Mouse (Mus musculus) heart, embryonic 11.5 days (tissue): ENCODE measurements at regions not wholly inside any gene's neighbourhood (a gene's known extent, or its start where the extent isn't known, plus 50 kb on each side); places are given as distances from the start of the nearest gene placed in this dataset.

ENCODE experiments used
- ATAC-seq: fragments of 200-750 bp; cut with Nextera tagmentation; replicated peaks from 2 replicates; pipeline ENCODE4 v1.8.0; 2017; ENCODE audit warnings: moderate library complexity; ENCODE audit not compliant: insufficient number of reproducible peaks, low FRiP score, low TSS enrichment
- H3K27ac ChIP-seq: fragments of 300-500 bp; sonication (generic); 2 replicates; pipeline ENCODE4 v1.5.1; 2014; ENCODE audit warnings: mild to moderate bottlenecking, low read depth, low read length
- H3K27me3 ChIP-seq: fragments of 300-500 bp; sonication (generic); 2 replicates; pipeline ENCODE4 v1.6.1; 2014; ENCODE audit warnings: mild to moderate bottlenecking, low read length, mixed read lengths; ENCODE audit not compliant: control insufficient read depth, insufficient read depth
- H3K36me3 ChIP-seq: fragments of 300-500 bp; sonication (generic); 2 replicates; pipeline ENCODE4 v1.6.1; 2014; ENCODE audit warnings: mild to moderate bottlenecking, low read length, moderate library complexity, mixed read lengths; ENCODE audit not compliant: control insufficient read depth, insufficient read depth
- H3K4me1 ChIP-seq: fragments of 300-500 bp; sonication (generic); 2 replicates; pipeline ENCODE4 v1.6.1; 2014; ENCODE audit warnings: low read length; ENCODE audit not compliant: control insufficient read depth, insufficient read depth
- H3K4me2 ChIP-seq: fragments of 300-500 bp; sonication (generic); 2 replicates; pipeline ENCODE4 v1.6.1; 2014; ENCODE audit warnings: mild to moderate bottlenecking, moderate library complexity
- H3K4me3 ChIP-seq: fragments of 300-500 bp; sonication (generic); 2 replicates; pipeline ENCODE4 v1.5.1; 2014; ENCODE audit warnings: low read depth, low read length
- H3K9ac ChIP-seq: fragments of 300-500 bp; sonication (generic); 2 replicates; pipeline ENCODE4 v1.6.1; 2014; ENCODE audit warnings: mild to moderate bottlenecking, low read depth, low read length, moderate library complexity
- H3K9me3 ChIP-seq: fragments of 300-500 bp; sonication (generic); replicated peaks from 2 replicates; pipeline ENCODE4 v1.6.1; 2016; ENCODE audit warnings: low read length; ENCODE audit not compliant: control insufficient read depth
- whole genome bisulfite sequencing: fragments of 180-500 bp; shearing (Covaris S2); extraction: QIAGEN DNeasy Blood & Tissue Kit; methylation state at CpG from one replicate; pipeline ENCODE4 v1.1.7; 2014; ENCODE audit not compliant: insufficient replicate concordance; 5-methylcytosine and 5-hydroxymethylcytosine counted together

GRCm38 (mm10) chr5:106392213-106392612 is 65.8 kb downstream of the Barhl2 start:
- no peak for ATAC-seq

DNA sequence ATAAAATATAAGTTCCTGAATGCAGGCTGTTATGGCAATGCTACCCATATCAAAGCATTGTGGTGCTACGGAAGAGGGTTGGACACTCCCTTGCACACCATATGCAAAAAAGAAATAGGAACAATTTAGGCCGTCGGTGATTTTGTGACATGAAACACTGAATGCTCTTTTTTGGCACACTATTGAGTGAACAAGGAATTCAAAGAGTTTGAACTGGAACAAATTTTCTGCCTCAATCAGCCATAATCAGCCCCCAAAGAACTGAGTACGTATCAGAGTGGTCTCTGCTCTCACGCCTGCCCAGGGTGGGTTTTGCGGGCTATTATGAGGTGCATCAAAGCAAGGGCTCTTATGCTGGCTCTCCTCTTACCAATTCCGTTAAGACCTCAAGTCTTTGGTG is 71.3 kb downstream of the Barhl2 start:
- Histone ChIP-seq H3K4me1 (no peaks in the 10 kb centered on the region), H3K27ac (no peak overlapping the region), H3K9ac (no peak overlapping the region), H3K36me3 (no peaks in the 10 kb centered on the region), H3K27me3 (0 out of 2 replicates have a peak, but pooled peaks cover 2% of the 10 kb centered on the region), H3K4me3 (no peak overlapping the region), H3K4me2 (no peak overlapping the region), H3K9me3 (0 out of 2 replicates have a peak, but pooled peaks cover 2% of the 10 kb centered on the region)
- WGBS = 77% methylated on average over 7 of the region's 7 CpGs
- no peak for ATAC-seq

More at GRCm38 (mm10) chr5:106392213-106392612, 65.8 kb downstream of the Barhl2 start:
- WGBS = 77% methylated on average over 11 of the region's 11 CpGs
- no peak overlapping the region for H3K27ac ChIP-seq
- no peak overlapping the region for H3K9ac ChIP-seq
- no peaks in the 10 kb centered on the region for H3K27me3 ChIP-seq
- no peak overlapping the region for H3K4me2 ChIP-seq
- no peak overlapping the region for H3K4me3 ChIP-seq
- no peaks in the 10 kb centered on the region for H3K36me3 ChIP-seq
- 0 out of 2 replicates have a peak, but pooled peaks cover 2% of the 10 kb centered on the region for H3K9me3 ChIP-seq
- H3K4me1 ChIP-seq = no peaks in the 10 kb centered on the region

- no peak overlapping the region for H3K4me2 ChIP-seq
- H3K9me3 ChIP-seq = 0 out of 2 replicates have a peak, but pooled peaks cover 2% of the 10 kb centered on the region
- H3K9ac ChIP-seq = no peak overlapping the region
- H3K27ac ChIP-seq = no peak overlapping the region
- no peaks in the 10 kb centered on the region for H3K36me3 ChIP-seq
- H3K4me1 ChIP-seq = no peaks in the 10 kb centered on the region
- 50% methylated on average over 8 of the region's 8 CpGs for WGBS
- H3K27me3 ChIP-seq = 0 out of 2 replicates have a peak, but pooled peaks cover 2% of the 10 kb centered on the region
- no peak for ATAC-seq
- H3K4me3 ChIP-seq = no peak overlapping the region
These were observed 72.1 kb downstream of the Barhl2 start for GRCm38 (mm10) chr5:106385838-106386237.

GRCm38 (mm10) chr5:106385219-106385618 is 72.7 kb downstream of the Barhl2 start:
- Histone ChIP-seq H3K4me1 (no peaks in the 10 kb centered on the region), H3K4me3 (no peak overlapping the region), H3K27me3 (0 out of 2 replicates have a peak, but pooled peaks cover 2% of the 10 kb centered on the region), H3K36me3 (no peaks in the 10 kb centered on the region), H3K9me3 (0 out of 2 replicates have a peak, but pooled peaks cover under 1% of the 10 kb centered on the region), H3K27ac (no peak overlapping the region), H3K4me2 (no peak overlapping the region), H3K9ac (no peak overlapping the region)
- ATAC-seq = no peak
- WGBS = 66% methylated on average over 6 of the region's 6 CpGs

GRCm38 (mm10) chr5:106384138-106384770 is 73.7 kb downstream of the Barhl2 start:
- WGBS = 60% methylated on average over 6 of the region's 6 CpGs

DNA sequence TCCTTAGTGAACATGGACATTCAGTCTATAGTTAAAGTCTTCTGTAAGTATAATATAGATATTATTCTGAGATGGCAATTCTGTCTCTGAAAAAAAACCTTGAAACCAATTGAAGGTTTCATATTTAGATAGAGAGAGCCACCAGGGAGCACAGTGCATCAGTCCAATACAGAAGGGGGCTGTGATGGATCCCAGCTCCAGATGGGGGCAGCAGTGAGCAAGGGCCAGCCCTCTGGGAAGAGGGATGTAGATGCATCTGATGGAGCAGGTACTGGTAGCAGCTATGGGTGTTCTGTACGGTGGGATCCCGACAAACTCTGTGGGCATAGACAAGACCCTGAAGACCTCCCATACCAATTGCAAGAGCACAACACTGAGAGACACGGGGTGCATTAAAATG is 76.0 kb downstream of the Barhl2 start:
- 0 out of 2 replicates have a peak, but pooled peaks cover 2% of the 10 kb centered on the region for H3K27me3 ChIP-seq
- H3K4me1 ChIP-seq = no peaks in the 10 kb centered on the region
- H3K36me3 ChIP-seq = no peaks in the 10 kb centered on the region
- ATAC-seq = no peak
- no peak overlapping the region for H3K27ac ChIP-seq
- no peaks in the 10 kb centered on the region for H3K9me3 ChIP-seq
- H3K9ac ChIP-seq = no peak overlapping the region
- 81% methylated on average over 3 of the region's 3 CpGs for WGBS
- H3K4me3 ChIP-seq = no peak overlapping the region
- H3K4me2 ChIP-seq = no peak overlapping the region

More at GRCm38 (mm10) chr5:106384138-106384770, 73.7 kb downstream of the Barhl2 start:
- no peak for ATAC-seq
- Histone ChIP-seq H3K27ac (no peak overlapping the region), H3K4me1 (no peaks in the 10 kb centered on the region), H3K9me3 (no peaks in the 10 kb centered on the region), H3K4me3 (no peak overlapping the region), H3K36me3 (no peaks in the 10 kb centered on the region), H3K4me2 (no peak overlapping the region), H3K9ac (no peak overlapping the region), H3K27me3 (0 out of 2 replicates have a peak, but pooled peaks cover 2% of the 10 kb centered on the region)

- no peak overlapping the region for H3K27ac ChIP-seq
- H3K4me1 ChIP-seq = no peaks in the 10 kb centered on the region
- H3K4me3 ChIP-seq = no peak overlapping the region
- WGBS = 6% methylated on average over 9 of the region's 9 CpGs
- H3K27me3 ChIP-seq = 0 out of 2 replicates have a peak, but pooled peaks cover 2% of the 10 kb centered on the region
- no peak for ATAC-seq
- no peak overlapping the region for H3K4me2 ChIP-seq
- H3K9me3 ChIP-seq = no peaks in the 10 kb centered on the region
- H3K9ac ChIP-seq = no peak overlapping the region
- no peaks in the 10 kb centered on the region for H3K36me3 ChIP-seq
These were observed 77.2 kb downstream of the Barhl2 start for GRCm38 (mm10) chr5:106380631-106381285.

- no peak overlapping the region for H3K9ac ChIP-seq
- H3K4me3 ChIP-seq = no peak overlapping the region
- no peaks in the 10 kb centered on the region for H3K36me3 ChIP-seq
- ATAC-seq = no peak
- H3K4me2 ChIP-seq = no peak overlapping the region
- no peak overlapping the region for H3K27ac ChIP-seq
- H3K4me1 ChIP-seq = no peaks in the 10 kb centered on the region
- H3K9me3 ChIP-seq = no peaks in the 10 kb centered on the region
- 85% methylated on average over 25 of the region's 25 CpGs for WGBS
- H3K27me3 ChIP-seq = no peaks in the 10 kb centered on the region
These were observed 81.0 kb downstream of the Barhl2 start for GRCm38 (mm10) chr5:106376781-106377525.
